Mouse (Mus musculus): ENCODE data around the gene Tmem179b. TPM values are rescaled to one million over a fixed set of nuclear protein-coding genes. Genes with fewer than 3 reads are reported as not detected.
"Not testable (repeated sequence)": the region's sequence is repeated elsewhere in the genome, so short reads cannot be mapped to it uniquely, and the experiment has no call there.

Tmem179b gene
- total RNA-seq, 2 experiments from 2014 or later: 13.9 to 22.5 TPM

DNA sequence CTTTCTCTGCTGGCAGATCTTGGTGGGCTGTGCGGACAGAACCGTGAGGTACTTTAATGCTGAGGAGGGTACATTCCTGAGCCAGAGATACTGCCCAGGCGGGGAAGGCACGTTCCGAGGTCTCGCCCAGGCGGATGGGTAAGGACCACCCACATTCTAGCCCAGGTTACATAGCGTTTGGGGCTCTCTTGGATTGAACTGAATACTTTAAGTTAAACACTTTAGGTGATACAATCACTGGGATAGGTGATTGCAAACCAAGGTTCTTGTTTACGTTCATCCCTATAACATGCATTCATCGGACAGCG, 38.2 kb downstream of the Tmem179b start:
- intact Hi-C loops (cut with DNase I): no loop called here

DNA sequence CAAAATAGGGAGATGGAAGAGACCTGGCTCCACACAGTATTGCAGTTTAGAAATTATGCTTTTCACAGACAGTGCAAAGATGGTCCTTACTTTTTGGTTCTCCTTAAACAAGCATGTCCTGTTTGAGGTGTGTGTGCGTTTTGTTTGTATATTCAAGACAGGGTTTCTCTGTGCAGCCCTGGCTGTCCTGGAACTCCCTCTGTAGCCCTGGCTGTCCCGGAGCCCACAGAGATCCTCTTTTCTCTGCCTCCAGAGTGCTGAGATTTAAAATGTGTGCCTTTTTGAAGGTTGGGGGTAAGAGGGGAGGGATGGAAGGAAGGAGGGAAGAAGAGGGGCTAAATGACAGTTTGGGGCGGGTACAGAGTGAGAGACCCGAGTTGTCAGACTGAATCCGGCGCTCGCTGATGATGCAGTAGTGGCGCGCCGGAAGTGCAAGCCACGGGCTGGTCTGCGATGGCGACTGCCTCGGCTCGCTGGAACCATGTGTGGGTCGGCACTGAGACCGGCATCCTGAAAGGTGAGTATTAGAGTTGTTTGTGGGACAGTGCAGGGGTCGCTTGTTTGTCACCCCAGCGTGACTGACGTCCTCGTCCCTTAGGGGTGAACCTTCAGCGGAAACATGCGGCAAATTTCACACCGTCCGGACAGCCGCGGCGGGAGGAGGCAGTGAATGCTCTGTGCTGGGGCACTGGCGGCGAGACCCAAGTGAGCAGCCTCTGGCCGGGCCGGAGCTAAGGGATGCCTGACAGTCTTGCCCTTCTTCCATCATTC, 38.7 kb downstream of the Tmem179b start, which contains the start of gene Wdr74:
Wdr74 (plus strand) TSS at position 439 of the 771 bp plus-strand sequence.
- intact Hi-C loops (cut with DNase I): no loop called here
- peak; percentile 94 to 97 for DNase-seq

More for the DNA sequence above, 38.2 kb downstream of the Tmem179b start:
- DNase-seq: no peak

DNA sequence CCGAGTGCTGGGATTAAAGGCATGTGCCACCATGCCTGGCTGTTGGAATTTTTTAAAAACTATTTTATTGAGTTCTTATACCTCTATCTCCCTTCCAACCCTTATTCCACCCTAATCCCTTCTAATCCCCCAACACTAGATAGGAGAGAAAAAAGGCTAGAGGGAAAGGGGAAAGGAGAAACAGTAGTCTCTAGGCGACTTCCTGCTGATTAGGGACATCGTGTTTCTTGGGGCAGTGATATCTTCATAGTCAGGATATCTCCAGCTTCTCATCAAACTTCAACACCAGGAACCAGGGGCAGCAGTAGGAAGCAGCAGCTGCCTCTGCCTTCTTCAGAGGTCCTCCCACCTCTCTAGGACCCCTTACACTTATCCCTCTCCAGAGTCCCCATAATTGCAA, 39.9 kb downstream of the Tmem179b start:
- intact Hi-C loops (cut with DNase I): no loop called here
- no peak for DNase-seq

DNA sequence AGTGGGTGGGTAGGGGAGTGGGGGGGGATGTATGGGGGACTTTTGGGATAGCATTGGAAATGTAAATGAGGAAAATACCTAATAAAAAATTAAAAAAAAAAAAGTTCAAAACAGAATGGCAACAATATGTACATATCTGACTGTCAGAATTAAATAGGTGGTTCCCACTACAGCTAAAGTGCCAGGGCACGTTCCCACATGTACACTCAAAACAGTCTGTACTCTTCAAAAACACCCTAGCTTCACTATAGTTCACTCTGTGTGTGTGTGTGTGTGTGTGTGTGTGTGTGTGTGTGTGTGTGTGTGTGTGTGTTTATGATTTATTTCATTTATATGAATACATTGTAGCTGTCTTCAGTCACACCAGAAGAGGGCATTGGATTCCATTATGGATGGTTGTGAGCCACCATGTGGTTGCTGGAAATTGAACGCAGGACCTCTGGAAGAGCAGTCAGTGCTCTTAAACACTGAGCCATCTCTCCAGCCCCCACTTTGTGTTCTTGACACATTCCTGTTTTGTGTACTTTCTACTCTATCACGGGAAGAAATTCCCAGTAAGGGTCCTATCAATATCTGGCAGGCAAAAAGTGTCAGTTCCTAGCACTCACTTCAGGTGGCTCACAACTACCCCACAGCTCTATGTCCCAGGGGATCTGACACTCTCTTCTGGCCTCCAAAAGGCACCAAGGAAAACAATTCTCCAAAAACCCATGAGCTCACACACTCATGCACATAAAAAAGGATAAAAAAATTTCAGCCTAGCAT, 45.8 kb downstream of the Tmem179b start:
- intact Hi-C loops (cut with DNase I); DNase-seq: not testable (repeated sequence)

DNA sequence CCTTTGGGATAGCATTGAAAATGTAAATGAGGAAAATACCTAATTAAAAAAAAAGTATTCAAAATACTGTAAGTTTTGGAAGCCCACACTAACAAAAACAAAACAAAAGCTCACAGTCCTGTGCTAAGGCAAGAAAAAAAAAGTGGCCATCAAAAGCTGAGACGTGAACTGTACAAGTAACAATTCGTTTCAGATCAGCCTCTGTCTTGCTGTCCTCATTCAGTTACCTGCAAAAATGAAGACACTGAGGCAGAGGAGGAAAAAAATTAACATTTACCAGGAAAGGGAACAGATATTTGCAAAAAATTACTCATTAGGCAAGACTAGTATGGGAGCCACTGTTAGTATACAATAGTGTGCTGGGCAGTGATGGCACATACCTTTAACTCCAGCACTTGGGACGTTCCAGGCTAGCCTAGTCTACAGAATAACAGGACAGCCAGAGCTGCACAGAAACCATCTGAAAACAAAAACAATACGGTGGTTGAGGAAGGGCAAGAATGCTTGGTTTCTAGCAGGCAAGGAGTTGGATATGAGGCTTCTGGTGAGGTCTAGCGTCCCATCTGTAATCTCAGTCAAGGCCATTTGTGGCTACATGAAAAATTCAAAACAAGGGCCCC, 46.7 kb downstream of the Tmem179b start:
- intact Hi-C loops (cut with DNase I): no loop called here
- DNase-seq: no peak

DNA sequence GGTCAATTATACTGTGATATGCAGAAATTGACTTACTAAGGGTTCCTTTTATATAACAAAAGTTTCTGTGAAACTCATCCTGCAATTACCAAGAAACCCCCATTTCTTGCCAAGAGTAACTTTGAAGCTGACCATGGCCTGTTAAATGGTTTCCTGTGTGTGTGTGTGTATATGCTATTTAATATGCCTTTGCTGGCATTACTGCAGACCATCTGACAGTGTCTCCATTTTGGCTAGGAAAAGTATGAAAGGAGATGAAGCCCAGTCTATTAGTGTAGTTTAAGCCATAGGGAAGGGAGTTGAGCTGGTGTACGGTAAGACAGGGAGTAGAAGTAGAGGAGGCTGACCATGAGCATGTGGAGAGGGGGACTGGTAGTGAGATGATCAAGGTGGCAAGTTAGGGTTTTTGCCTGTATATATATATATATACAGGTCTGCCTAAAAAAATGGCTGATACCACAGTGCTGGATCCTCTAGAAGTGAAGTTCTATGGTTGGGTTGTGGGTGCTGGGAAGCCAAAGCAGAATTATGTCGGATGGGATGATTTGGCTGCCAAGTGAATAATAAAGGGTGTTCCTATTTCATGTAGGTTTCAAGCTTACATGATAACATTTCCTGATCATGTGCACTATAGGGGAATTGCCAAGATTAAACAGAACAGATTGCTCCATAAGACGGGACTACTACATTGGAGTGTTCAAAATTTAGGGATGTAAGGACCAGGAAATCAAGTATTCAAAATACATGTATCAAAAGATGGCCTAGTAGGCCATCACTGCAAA, 47.5 kb downstream of the Tmem179b start:
- DNase-seq: no peak
- intact Hi-C loops (cut with DNase I): no loop called here

DNA sequence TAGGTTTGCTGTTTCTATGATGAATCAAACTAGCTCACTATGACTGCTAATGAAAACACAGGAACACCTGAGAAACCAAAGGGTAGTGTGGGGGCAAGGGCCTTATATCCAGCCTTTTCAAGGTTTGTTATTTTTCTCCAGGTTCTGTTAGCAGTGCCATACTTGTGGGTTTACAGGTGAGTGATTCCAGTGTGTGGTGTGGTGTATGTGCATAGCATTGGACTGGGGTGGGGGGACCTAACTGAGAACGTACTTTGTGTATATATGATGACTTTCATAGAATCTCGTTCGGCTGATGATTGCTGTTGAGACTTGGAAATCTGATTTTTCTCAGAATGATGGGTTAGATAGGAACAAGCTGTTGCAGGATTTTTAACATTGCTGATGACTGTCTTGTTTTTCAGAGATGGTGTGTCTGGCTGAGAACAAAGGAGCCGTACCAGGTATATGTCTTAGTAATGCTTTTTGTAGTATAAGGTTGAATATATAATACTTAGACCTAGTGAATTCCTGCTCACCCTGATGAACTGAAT, 49.1 kb downstream of the Tmem179b start:
- intact Hi-C loops (cut with DNase I): no loop called here
- no peak for DNase-seq

DNA sequence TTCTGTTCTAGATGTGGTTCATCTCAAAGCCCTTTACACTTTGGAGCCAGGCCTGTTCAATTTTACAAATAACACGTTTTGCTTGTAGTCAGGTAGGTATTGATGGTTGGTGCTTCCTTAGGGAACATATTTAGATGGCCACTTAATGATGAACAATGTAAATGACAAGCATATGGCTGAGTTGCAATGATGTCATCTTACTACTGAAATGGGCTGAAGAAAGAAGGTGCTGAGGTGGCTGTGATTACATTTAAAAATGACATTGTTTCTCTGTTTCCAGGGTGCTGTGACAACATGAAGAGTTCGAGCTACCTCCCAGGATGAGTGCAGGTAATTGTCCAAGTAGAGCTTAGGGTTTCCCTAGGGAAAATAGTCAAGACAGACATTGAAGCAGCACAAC, 49.9 kb downstream of the Tmem179b start:
- intact Hi-C loops (cut with DNase I): no loop called here
- DNase-seq: no peak

DNA sequence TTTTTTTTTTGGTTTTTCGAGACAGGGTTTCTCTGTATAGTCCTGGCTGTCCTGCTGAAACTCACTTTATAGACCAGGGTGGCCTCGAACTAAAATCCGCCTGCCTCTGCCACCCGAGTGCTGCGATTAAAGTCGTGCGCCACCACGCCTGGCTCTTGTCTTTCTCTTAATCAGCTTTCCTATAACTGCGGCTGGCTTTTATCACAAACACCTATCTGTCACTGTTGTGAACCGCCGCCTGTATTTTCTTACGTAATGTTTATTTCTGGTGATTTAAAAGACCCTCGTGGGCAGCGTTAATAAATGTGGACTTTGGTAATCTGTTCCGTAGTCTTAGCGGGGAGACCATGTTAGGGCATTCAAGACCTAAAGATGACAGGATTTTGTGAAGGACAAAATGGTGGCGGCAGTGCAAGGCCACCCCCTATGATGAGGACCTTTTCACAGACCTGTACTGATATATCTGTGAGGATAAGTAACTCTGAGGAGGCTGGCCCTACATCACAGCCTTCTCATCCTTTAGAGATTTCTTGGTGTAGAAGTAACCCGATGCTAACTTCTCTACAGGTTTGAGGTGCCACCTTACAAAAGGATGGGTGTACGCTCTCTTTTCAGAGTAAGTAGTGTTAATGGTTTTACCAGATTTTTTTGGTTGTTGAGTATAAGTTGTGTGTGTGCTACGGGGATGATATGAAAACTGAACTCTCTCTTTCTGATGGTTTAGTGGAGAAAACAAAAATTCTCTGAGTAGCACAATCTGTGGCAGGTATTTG, 50.5 kb downstream of the Tmem179b start:
- DNase-seq: peak in 1 of 2 experiments; percentile 34
- intact Hi-C loops (cut with DNase I): no loop called here

DNA sequence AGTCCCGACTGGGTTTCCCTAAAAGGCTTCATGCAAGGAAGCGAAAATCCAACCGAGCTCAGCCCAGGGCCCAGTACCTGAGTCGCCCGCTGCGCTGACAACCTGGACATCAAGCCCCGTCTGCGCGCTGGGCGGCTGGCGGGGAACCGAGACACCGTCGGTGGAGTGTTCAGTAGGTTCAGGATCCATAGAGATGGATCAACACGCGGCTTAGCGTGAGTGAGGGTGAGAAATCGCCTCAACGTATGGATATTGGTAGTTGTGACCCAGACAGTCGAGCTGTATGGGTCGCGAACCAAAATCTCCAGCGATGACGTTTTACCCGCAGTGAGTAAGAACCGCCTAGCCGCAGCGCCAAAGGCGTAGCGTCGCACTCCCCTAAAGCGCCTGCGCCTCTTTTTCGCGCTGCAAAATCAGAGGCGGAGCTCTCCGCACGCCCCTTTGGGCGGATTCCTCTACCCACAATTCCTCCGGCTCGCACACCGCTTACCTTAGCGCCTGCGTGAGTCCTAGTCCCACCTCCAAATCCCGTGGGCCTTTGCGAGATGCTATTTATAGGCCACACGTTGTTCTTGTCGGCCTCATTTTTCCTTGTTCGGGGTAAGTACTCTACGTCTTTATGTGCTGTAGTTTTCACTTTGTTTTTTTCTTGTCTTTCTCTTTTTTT, 51.2 kb downstream of the Tmem179b start, which contains the start of gene Slc3a2:
Slc3a2 (minus strand) TSS at position 463 of the 667 bp plus-strand sequence.
- intact Hi-C loops (cut with DNase I): no loop called here
- DNase-seq: peak; percentile 97

DNA sequence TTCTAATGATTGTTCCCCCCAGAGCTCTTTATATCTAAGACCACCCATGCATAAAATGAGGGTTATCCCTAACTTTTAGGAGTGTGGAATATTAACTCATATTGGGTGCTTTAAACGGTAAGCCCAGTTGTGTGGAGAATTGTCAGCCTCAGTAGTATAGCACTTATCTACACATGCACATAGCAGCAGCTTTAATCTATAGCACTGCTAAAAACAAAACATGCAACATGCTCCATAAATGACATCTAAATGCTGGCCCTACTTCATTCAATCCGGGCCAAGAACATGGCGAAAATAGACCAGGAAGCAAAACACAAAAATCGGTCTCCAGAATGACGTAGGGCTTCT, 51.7 kb downstream of the Tmem179b start:
- no peak for DNase-seq
- intact Hi-C loops (cut with DNase I): no loop called here

Small RNA genes within 50 kb of the gene (microRNA-seq; reads per million reads assigned to microRNA genes)
- 0 reads per million in 2 experiments for gene Mir6992

Other genes with a start within 250 kb of the Tmem179b start
- under 1 TPM in 1 of 2 experiments, not detected in 1; 0.07 TPM for gene Slc22a8, start 183.2 kb downstream of the Tmem179b start, total RNA-seq (2021)
- not detected for gene Slc22a6, start 156.4 kb downstream of the Tmem179b start, total RNA-seq (2021)
- gene Chrm1, start 110.7 kb downstream of the Tmem179b start, total RNA-seq (2021): not detected
- gene Slc3a2, start 51.1 kb downstream of the Tmem179b start, total RNA-seq (2021): 10 to 100 TPM; 36.6 to 56.3 TPM
- 10 to 100 TPM; 24.9 to 27.2 TPM for gene Wdr74, start 38.6 kb downstream of the Tmem179b start, total RNA-seq (2021)
- gene 1700092M07Rik, start 33.7 kb downstream of the Tmem179b start, total RNA-seq (2021): not detected
- 10 to 100 TPM; 43.6 to 44.4 TPM for gene Stx5a, start 33.1 kb downstream of the Tmem179b start, total RNA-seq (2021)
- 10 to 100 TPM; 61.7 to 67.6 TPM for gene Nxf1, start 17.4 kb downstream of the Tmem179b start, total RNA-seq (2021)
- 100 to 1,000 TPM; 115 to 133 TPM for gene Tmem223, start 3.5 kb downstream of the Tmem179b start, total RNA-seq (2021)
- 10 to 100 TPM in 1 of 2 experiments, 1 to 10 TPM in 1; 9.5 to 10.2 TPM for gene Taf6l, start 11.9 kb upstream of the Tmem179b start, total RNA-seq (2021)
- 10 to 100 TPM; 72.7 to 76.0 TPM for gene Polr2g, start 24.1 kb upstream of the Tmem179b start, total RNA-seq (2021)
- gene Zbtb3, start 28.1 kb upstream of the Tmem179b start, total RNA-seq (2021): 1 to 10 TPM; 2.2 to 3.0 TPM
- 10 to 100 TPM; 14.2 to 17.6 TPM for gene Ttc9c, start 44.9 kb upstream of the Tmem179b start, total RNA-seq (2021)
- 10 to 100 TPM; 51.0 to 56.3 TPM for gene Hnrnpul2, start 45.5 kb upstream of the Tmem179b start, total RNA-seq (2021)
- not detected for gene AC129217.1, start 55.3 kb upstream of the Tmem179b start, total RNA-seq (2021)
- 10 to 100 TPM; 25.8 to 34.7 TPM for gene Bscl2, start 63.0 kb upstream of the Tmem179b start, total RNA-seq (2021)
- gene Gng3, start 64.7 kb upstream of the Tmem179b start, total RNA-seq (2021): not detected
- gene Lrrn4cl, start 76.3 kb upstream of the Tmem179b start, total RNA-seq (2021): 1 to 10 TPM; 4.2 to 5.1 TPM
- gene Ubxn1, start 97.0 kb upstream of the Tmem179b start, total RNA-seq (2021): 100 to 1,000 TPM; 123 to 126 TPM
- 10 to 100 TPM; 50.4 to 58.1 TPM for gene Uqcc3, start 106.5 kb upstream of the Tmem179b start, total RNA-seq (2021)
- gene Lbhd1, start 109.3 kb upstream of the Tmem179b start, total RNA-seq (2021): 1 to 10 TPM; 2.0 to 9.8 TPM
- gene Gm49403, start 109.5 kb upstream of the Tmem179b start, total RNA-seq (2021): not detected
- gene 1810009A15Rik, start 114.4 kb upstream of the Tmem179b start, total RNA-seq (2021): 10 to 100 TPM; 16.6 to 23.0 TPM
- 1 to 10 TPM in 1 of 2 experiments, not detected in 1; 6.4 TPM for gene Gm49416, start 114.5 kb upstream of the Tmem179b start, total RNA-seq (2021)
- gene Ints5, start 118.5 kb upstream of the Tmem179b start, total RNA-seq (2021): 10 to 100 TPM; 14.5 to 17.1 TPM
- 10 to 100 TPM; 69.3 to 74.5 TPM for gene Ganab, start 123.6 kb upstream of the Tmem179b start, total RNA-seq (2021)
- gene B3gat3, start 145.9 kb upstream of the Tmem179b start, total RNA-seq (2021): 10 to 100 TPM; 38.7 to 41.8 TPM
- gene Rom1, start 154.9 kb upstream of the Tmem179b start, total RNA-seq (2021): 1 to 10 TPM; 6.5 to 7.1 TPM
- 10 to 100 TPM; 16.7 to 18.7 TPM for gene Eml3, start 155.1 kb upstream of the Tmem179b start, total RNA-seq (2021)
- gene Mta2, start 167.4 kb upstream of the Tmem179b start, total RNA-seq (2021): 10 to 100 TPM; 54.4 to 59.5 TPM
- gene Tut1, start 179.4 kb upstream of the Tmem179b start, total RNA-seq (2021): 10 to 100 TPM in 1 of 2 experiments, 1 to 10 TPM in 1; 8.5 to 10.4 TPM
- gene Eef1g, start 192.6 kb upstream of the Tmem179b start, total RNA-seq (2021): 100 to 1,000 TPM; 283 to 289 TPM
- gene Ahnak, start 214.8 kb upstream of the Tmem179b start, total RNA-seq (2021): 100 to 1,000 TPM; 348 to 380 TPM

All from heart, postnatal 10 days (tissue).